Mouse (Mus musculus) CD4-positive naive resting alpha-beta T cell, adult 57 days (primary cell): ENCODE data around the gene Prl3c1. TPM values are rescaled to one million over a fixed set of nuclear protein-coding genes. Genes with fewer than 3 reads are reported as not detected.

ENCODE experiments used
- total RNA-seq: library from RNA; stranded (reverse); gene quantifications from one replicate; pipeline ENCODE4 v1.2.4, GENCODE M21; 2023

Prl3c1 gene
- not detected for total RNA-seq

DNA sequence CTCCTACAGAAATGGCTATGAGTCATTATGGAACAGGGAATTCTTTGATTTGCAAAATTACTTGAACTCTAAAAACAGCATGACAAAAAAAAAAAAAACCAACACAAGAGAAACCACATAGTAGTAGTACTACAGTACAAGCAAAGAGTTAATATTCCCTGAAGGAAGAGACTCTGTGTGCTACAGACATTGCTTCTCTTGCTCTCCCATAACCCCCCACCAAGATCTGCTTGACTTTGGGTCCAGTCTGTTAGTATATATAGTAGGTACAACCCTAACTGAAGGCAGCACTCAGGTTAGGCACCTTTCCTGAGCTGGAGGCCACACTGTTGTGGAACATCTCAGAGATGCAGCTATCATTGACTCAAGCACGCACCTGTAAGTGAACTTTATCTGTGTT is at the start of gene Prl3c1:
TSS of gene Prl3c1 (plus strand) at position 301 of the 400 bp plus-strand sequence.

DNA sequence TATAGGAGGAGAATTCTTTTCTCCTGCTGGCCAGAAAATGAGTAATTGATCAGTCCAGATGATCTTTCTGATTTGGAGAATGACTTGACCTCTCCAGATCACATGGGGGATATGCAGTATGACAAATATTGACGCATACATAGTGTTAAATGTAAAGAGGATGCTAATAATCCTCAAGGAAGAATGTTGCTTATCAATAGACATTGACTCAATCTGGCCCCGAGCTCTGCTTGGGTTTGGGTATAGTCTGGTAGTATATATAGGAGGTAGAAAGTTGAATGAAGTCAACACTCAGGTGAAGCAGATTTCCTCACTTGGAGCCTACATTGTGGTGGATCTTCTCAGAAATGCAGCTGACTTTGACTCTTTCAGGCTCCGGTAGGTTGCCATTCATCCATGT is 40.0 kb upstream of the Prl3c1 start, which contains the start of gene Prl3d3:
TSS of gene Prl3d3 (plus strand) at position 301 of the 400 bp plus-strand sequence.

GRCm38 (mm10) chr13:27241547-27241946 is 45.1 kb downstream of the Prl3c1 start, which contains the start of gene Prl3b1:
Gene Prl3b1 (plus strand): TSS chr13:27241847.

Other genes with a start within 250 kb of the Prl3c1 start
- gene Prl, start 139.1 kb upstream of the Prl3c1 start, total RNA-seq = not detected
- gene Prl3d1, start 102.5 kb upstream of the Prl3c1 start, total RNA-seq = not detected
- gene Prl3d2, start 75.0 kb upstream of the Prl3c1 start, total RNA-seq = not detected
- gene Prl3d3, start 39.9 kb upstream of the Prl3c1 start, total RNA-seq = not detected
- not detected for gene Prl3b1, start 45.2 kb downstream of the Prl3c1 start, total RNA-seq
- not detected for gene Prl3a1, start 62.8 kb downstream of the Prl3c1 start, total RNA-seq
- not detected for gene Prl6a1, start 116.0 kb downstream of the Prl3c1 start, total RNA-seq
- gene Prl8a2, start 149.0 kb downstream of the Prl3c1 start, total RNA-seq = not detected
- gene Prl2b1, start 194.2 kb downstream of the Prl3c1 start, total RNA-seq = not detected
- gene Prl8a6, start 242.0 kb downstream of the Prl3c1 start, total RNA-seq = not detected